Mouse (Mus musculus) bone marrow, adult 2 months (tissue): Measurements from ENCODE around the gene Reep1.

Source experiments
- CTCF ChIP-seq: fragments of 200-500 bp; IDR thresholded peaks from 2 replicates; pipeline ENCODE4 v1.5.1; 2011; ENCODE audit warnings: low read length, control low read depth; ENCODE audit not compliant: control insufficient read depth, insufficient read depth
- POLR2A ChIP-seq: fragments of 200-500 bp; IDR thresholded peaks from 2 replicates; pipeline ENCODE4 v1.6.1; 2011; ENCODE audit warnings: low read depth, mild to moderate bottlenecking, control low read depth, low read length, borderline replicate concordance; ENCODE audit not compliant: control insufficient read depth

- no peak for TF ChIP-seq POLR2A
- TF ChIP-seq CTCF: no peak
Observed at GRCm38 (mm10) chr6:71658290-71658689, 49.1 kb upstream of the Reep1 start.
